Mouse (Mus musculus) urinary bladder, postnatal 4 days (tissue): ENCODE measurements around the gene Bfsp1.

Experiments
- DNase-seq, 2 experiments: peaks; one replicate each; pipeline ENCODE4 v3.0.0; 2021 to 2022; ENCODE audit warnings: low spot score in 2 of 2

Gene Bfsp1

GRCm38 (mm10) chr2:143796335-143797013 lies 66.5 kb downstream of the Bfsp1 start:
- peak in 1 of 2 experiments; percentile 9 for DNase-seq

DNA sequence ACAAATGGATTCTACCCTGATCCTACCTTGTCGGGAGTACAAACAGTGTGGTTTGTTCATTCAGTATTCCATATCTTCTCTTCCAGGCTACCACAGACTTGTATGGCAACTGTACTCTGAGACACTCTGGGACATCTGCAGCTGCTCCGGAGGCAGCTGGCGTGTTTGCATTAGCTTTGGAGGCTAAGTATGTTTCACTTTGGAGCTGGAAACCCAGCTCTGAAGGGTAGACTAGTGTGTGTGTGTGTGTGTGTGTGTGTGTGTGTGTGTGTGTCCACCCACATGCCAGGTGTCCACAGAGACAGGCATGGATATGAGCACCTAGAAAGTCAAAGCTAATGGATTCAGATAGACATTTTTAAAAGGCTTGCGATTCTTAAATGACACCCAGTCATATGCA lies 67.1 kb downstream of the Bfsp1 start:
- DNase-seq: no peak

DNA sequence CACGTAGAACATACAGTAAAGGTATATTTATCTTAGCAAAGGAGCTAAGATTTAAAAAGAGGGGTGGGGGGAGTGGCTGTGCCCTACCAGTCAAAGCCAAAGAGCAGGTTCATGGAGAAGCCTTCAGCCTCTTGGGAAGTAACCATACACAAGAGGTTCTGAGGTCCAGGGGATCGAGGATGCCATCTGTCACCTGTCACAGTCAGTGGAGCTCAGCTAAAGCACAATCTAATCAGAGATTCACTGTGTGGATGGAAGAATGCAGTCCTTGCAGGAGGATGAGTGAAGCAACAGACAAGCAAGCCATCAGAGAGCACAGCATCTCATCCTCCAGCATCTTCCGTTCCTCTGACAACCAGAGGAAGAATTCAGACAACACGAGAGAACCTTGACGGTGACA lies 73.1 kb downstream of the Bfsp1 start:
- no peak for DNase-seq

GRCm38 (mm10) chr2:143780310-143780709 lies 82.7 kb downstream of the Bfsp1 start:
- no peak for DNase-seq
